Mouse (Mus musculus): ENCODE measurements around the gene Fam107b.

Fam107b gene

GRCm38 (mm10) chr2:3776045-3776444, 205.8 kb downstream of the Fam107b start:
- no peak for DNase-seq (ENCODE audit: low spot score)

- DNase-seq (ENCODE audit: low spot score), result no peak
These were observed 207.4 kb downstream of the Fam107b start for GRCm38 (mm10) chr2:3777696-3778095.

GRCm38 (mm10) chr2:3785546-3785945, 215.3 kb downstream of the Fam107b start:
- no peak for DNase-seq (ENCODE audit: low spot score)

- DNase-seq (ENCODE audit: low spot score), result no peak
These were observed 217.6 kb downstream of the Fam107b start for GRCm38 (mm10) chr2:3787752-3788423.

GRCm38 (mm10) chr2:3788424-3788786, 218.1 kb downstream of the Fam107b start:
- DNase-seq (ENCODE audit: low spot score), result no peak

- no peak for DNase-seq (ENCODE audit: low spot score)
These were observed 226.3 kb downstream of the Fam107b start for GRCm38 (mm10) chr2:3796543-3796942.

- peak; percentile 51 for DNase-seq (ENCODE audit: low spot score)
These were observed 229.7 kb downstream of the Fam107b start for GRCm38 (mm10) chr2:3799767-3800554.

GRCm38 (mm10) chr2:3800555-3800878, 230.2 kb downstream of the Fam107b start:
- DNase-seq (ENCODE audit: low spot score), result no peak

GRCm38 (mm10) chr2:3805742-3806141, 235.5 kb downstream of the Fam107b start:
- no peak for DNase-seq (ENCODE audit: low spot score)

GRCm38 (mm10) chr2:3810321-3810720, 240.0 kb downstream of the Fam107b start:
- DNase-seq (ENCODE audit: low spot score), result no peak

GRCm38 (mm10) chr2:3816142-3816609, 245.9 kb downstream of the Fam107b start:
- DNase-seq (ENCODE audit: low spot score), result peak; percentile 71

- DNase-seq (ENCODE audit: low spot score), result peak; percentile 10
These were observed 247.3 kb downstream of the Fam107b start for GRCm38 (mm10) chr2:3817626-3818025.

GRCm38 (mm10) chr2:3822483-3823455, 252.5 kb downstream of the Fam107b start:
- DNase-seq (ENCODE audit: low spot score), result no peak
